Mouse (Mus musculus) limb, embryonic 11.5 days (tissue): ENCODE data around the gene Krt28. TPM values are rescaled to one million over a fixed set of nuclear protein-coding genes. Genes with fewer than 3 reads are reported as not detected.

Experiments
- ATAC-seq: fragments of 200-750 bp; cut with Nextera tagmentation; 2 replicates; pipeline ENCODE4 v1.8.0; 2017; ENCODE audit warnings: low read depth; ENCODE audit not compliant: insufficient number of reproducible peaks, low FRiP score, low TSS enrichment
- DNase-seq: peaks from one replicate; pipeline ENCODE4 v3.0.0-alpha.2; 2015; ENCODE audit warnings: low spot score
- H3K27ac ChIP-seq: fragments of 300-500 bp; sonication (generic); replicated peaks from 2 replicates; pipeline ENCODE4 v1.5.1; 2014; ENCODE audit warnings: low read depth, mild to moderate bottlenecking, low read length
- H3K27me3 ChIP-seq: fragments of 300-500 bp; sonication (generic); 2 replicates; pipeline ENCODE4 v1.6.1; 2014; ENCODE audit warnings: mild to moderate bottlenecking, low read length, mixed read lengths; ENCODE audit not compliant: control insufficient read depth, insufficient read depth
- H3K36me3 ChIP-seq: fragments of 300-500 bp; sonication (generic); 2 replicates; pipeline ENCODE4 v1.6.1; 2014; ENCODE audit warnings: mild to moderate bottlenecking, low read length, moderate library complexity, mixed read lengths; ENCODE audit not compliant: control insufficient read depth, insufficient read depth
- H3K4me1 ChIP-seq: fragments of 300-500 bp; sonication (generic); 2 replicates; pipeline ENCODE4 v1.6.1; 2014; ENCODE audit warnings: low read length, mixed read lengths; ENCODE audit not compliant: control insufficient read depth, insufficient read depth
- H3K4me2 ChIP-seq: fragments of 300-500 bp; sonication (generic); 2 replicates; pipeline ENCODE4 v1.6.1; 2014; ENCODE audit warnings: low read depth, mild to moderate bottlenecking, moderate library complexity; ENCODE audit not compliant: severe bottlenecking
- H3K4me3 ChIP-seq: fragments of 300-500 bp; sonication (generic); 2 replicates; pipeline ENCODE4 v1.5.1; 2014; ENCODE audit warnings: low read depth, low read length
- H3K9ac ChIP-seq: fragments of 300-500 bp; sonication (generic); 2 replicates; pipeline ENCODE4 v1.6.1; 2014; ENCODE audit warnings: mild to moderate bottlenecking, low read length
- H3K9me3 ChIP-seq: fragments of 300-500 bp; sonication (generic); 2 replicates; pipeline ENCODE4 v1.6.1; 2016; ENCODE audit warnings: low read length; ENCODE audit not compliant: control insufficient read depth
- WGBS: fragments of 180-500 bp; shearing (Covaris S2); extraction: QIAGEN DNeasy Blood & Tissue Kit; methylation state at CpG from one replicate; pipeline ENCODE4 v1.1.7; 2014; 5-methylcytosine and 5-hydroxymethylcytosine counted together
- polyA plus RNA-seq: library from polyadenylated mRNA; unstranded; fragments of >200 nt; fragmentation: Nextera tagmentation; extraction: Ambion mirVana; gene quantifications from 2 replicates; pipeline ENCODE4 v1.2.1, GENCODE M21; 2014

Gene Krt28
- polyA plus RNA-seq, 1 experiment from 2014 or later = 0.47 TPM

- 88% methylated on average over 13 of the region's 13 CpGs for WGBS
- no peak overlapping the region for H3K4me2 ChIP-seq
- H3K4me1 ChIP-seq = no peaks in the 10 kb centered on the region
- no peak for DNase-seq
- H3K4me3 ChIP-seq = no peak overlapping the region
- ATAC-seq = no peak
- no peaks in the 10 kb centered on the region for H3K36me3 ChIP-seq
- no peaks in the 10 kb centered on the region for H3K27me3 ChIP-seq
- H3K9ac ChIP-seq = no peak overlapping the region
- no peak overlapping the region for H3K27ac ChIP-seq
- no peaks in the 10 kb centered on the region for H3K9me3 ChIP-seq
Observed at GRCm38 (mm10) chr11:99399956-99400549, 25.4 kb upstream of the Krt28 start.

DNA sequence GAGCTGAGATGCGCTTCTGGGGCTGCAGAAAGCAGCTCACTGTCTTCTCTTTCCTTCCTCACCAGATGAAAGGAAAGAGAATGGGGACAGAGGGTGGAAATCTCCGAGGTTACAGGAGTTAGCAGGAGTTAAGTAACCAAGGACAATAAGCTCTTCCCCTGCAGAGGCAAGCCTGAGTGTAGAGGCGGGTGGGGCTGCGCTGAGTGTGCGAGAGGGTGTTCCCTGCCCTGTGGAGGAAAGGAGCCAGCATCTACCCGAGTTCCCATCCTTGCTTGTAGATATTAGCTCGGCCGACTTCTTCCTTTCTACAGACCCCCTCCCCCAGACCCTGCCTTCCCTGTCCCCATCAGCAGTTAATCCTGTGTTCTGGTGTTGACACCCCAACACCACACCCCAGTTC lies 24.1 kb upstream of the Krt28 start:
- Histone ChIP-seq H3K36me3 (no peaks in the 10 kb centered on the region), H3K9me3 (no peaks in the 10 kb centered on the region), H3K27me3 (no peaks in the 10 kb centered on the region), H3K9ac (no peak overlapping the region), H3K4me1 (no peaks in the 10 kb centered on the region), H3K4me2 (no peak overlapping the region), H3K4me3 (no peak overlapping the region), H3K27ac (no peak overlapping the region)
- ATAC-seq (no peak), DNase-seq (no peak)
- 67% methylated on average over 8 of the region's 8 CpGs for WGBS

DNA sequence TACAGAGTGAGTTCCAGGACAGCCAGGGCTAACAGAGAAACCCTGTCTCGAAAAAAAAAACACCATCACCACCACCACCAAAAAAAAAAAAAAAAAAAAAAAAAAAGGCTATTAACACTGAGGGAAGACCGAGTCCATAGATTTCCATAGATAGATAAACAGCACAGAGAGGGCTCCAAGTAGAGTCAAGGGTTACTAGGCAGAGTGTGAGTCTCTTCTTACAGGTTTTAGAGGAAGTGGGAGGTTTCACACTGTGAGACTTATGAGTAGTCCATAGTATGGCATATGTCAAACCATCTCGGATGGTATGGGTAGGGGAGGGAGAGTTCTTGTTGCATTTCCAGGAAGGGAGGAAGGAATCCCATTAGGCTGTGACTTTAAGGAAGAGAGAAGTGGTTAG lies 23.4 kb upstream of the Krt28 start:
- no peak for ATAC-seq
- no peak overlapping the region for H3K27ac ChIP-seq
- no peaks in the 10 kb centered on the region for H3K27me3 ChIP-seq
- no peaks in the 10 kb centered on the region for H3K36me3 ChIP-seq
- H3K9me3 ChIP-seq = no peaks in the 10 kb centered on the region
- no peak overlapping the region for H3K9ac ChIP-seq
- H3K4me3 ChIP-seq = no peak overlapping the region
- H3K4me1 ChIP-seq = no peaks in the 10 kb centered on the region
- DNase-seq = no peak
- no peak overlapping the region for H3K4me2 ChIP-seq
- WGBS = 86% methylated on average over 3 of the region's 3 CpGs

- ATAC-seq = no peak
- no peak for DNase-seq
Observed at GRCm38 (mm10) chr11:99396661-99397060, 22.0 kb upstream of the Krt28 start.

DNA sequence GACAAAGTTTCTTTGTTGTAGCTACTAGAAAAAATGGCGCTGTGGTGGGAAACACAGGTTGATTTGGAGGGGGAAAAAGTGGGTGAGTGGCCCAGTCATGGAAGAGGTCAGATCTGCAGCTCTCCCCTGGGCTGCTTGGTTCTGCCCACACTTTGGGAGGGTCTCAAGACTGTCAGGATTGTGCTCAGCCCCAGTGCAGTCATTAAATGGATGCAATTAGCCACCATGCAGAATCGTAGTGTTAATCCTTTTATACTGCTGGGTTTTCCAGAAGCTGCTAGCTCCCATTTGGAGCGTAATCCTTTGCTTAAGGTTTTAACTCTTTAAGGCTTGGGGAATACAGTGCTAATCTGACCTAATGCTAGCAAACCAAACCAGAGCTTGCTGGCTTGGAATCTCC lies 21.3 kb upstream of the Krt28 start:
- Histone ChIP-seq H3K9ac (no peak overlapping the region), H3K36me3 (no peaks in the 10 kb centered on the region), H3K4me2 (no peak overlapping the region), H3K27me3 (no peaks in the 10 kb centered on the region), H3K27ac (no peak overlapping the region), H3K9me3 (no peaks in the 10 kb centered on the region), H3K4me1 (no peaks in the 10 kb centered on the region), H3K4me3 (no peak overlapping the region)
- 37% methylated on average over 3 of the region's 3 CpGs for WGBS
- DNase-seq (no peak), ATAC-seq (no peak)

More at GRCm38 (mm10) chr11:99396661-99397060, 22.0 kb upstream of the Krt28 start:
- Histone ChIP-seq H3K9me3 (no peaks in the 10 kb centered on the region), H3K27me3 (no peaks in the 10 kb centered on the region), H3K4me1 (no peaks in the 10 kb centered on the region), H3K9ac (no peak overlapping the region), H3K4me2 (no peak overlapping the region), H3K4me3 (no peak overlapping the region), H3K36me3 (no peaks in the 10 kb centered on the region), H3K27ac (no peak overlapping the region)
- WGBS = 86% methylated on average over 2 of the region's 2 CpGs

- DNase-seq (no peak), ATAC-seq (no peak)
- Histone ChIP-seq H3K4me1 (no peaks in the 10 kb centered on the region), H3K9me3 (no peaks in the 10 kb centered on the region), H3K27ac (no peak overlapping the region), H3K36me3 (no peaks in the 10 kb centered on the region), H3K9ac (no peak overlapping the region), H3K27me3 (no peaks in the 10 kb centered on the region), H3K4me2 (no peak overlapping the region), H3K4me3 (no peak overlapping the region)
- WGBS = 86% methylated on average over 10 of the region's 10 CpGs
Observed at GRCm38 (mm10) chr11:99392492-99392891, 17.8 kb upstream of the Krt28 start.

GRCm38 (mm10) chr11:99391375-99391774 lies 16.7 kb upstream of the Krt28 start:
- H3K4me3 ChIP-seq = no peak overlapping the region
- no peaks in the 10 kb centered on the region for H3K36me3 ChIP-seq
- no peaks in the 10 kb centered on the region for H3K9me3 ChIP-seq
- no peak for DNase-seq
- no peak for ATAC-seq
- H3K27ac ChIP-seq = no peak overlapping the region
- no peaks in the 10 kb centered on the region for H3K27me3 ChIP-seq
- 78% methylated on average over 6 of the region's 6 CpGs for WGBS
- no peak overlapping the region for H3K4me2 ChIP-seq
- H3K4me1 ChIP-seq = no peaks in the 10 kb centered on the region
- H3K9ac ChIP-seq = no peak overlapping the region

DNA sequence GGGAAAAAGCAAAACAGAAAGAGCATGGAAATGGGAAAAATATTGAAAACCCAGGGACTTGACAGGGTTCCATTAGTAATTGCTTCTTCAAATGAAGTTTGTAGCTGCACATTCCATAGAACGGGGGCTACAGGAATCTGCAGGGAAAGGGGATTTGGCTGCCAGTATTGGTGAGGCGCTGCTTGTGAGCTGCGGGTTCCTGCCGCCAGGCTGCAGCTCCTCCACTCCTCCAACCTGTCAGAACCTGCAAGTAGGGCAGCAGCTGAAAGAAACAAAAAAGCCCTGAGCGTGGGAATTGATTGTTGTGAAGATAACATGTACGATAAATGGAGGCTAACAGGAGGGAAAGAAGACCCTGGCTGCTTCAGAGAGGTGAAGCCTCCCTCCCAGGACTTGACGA lies 16.2 kb upstream of the Krt28 start:
- Histone ChIP-seq H3K9me3 (no peaks in the 10 kb centered on the region), H3K36me3 (no peaks in the 10 kb centered on the region), H3K4me3 (no peak overlapping the region), H3K27ac (no peak overlapping the region), H3K27me3 (no peaks in the 10 kb centered on the region), H3K4me1 (no peaks in the 10 kb centered on the region), H3K4me2 (no peak overlapping the region), H3K9ac (no peak overlapping the region)
- no peak for ATAC-seq
- 77% methylated on average over 7 of the region's 7 CpGs for whole genome bisulfite sequencing
- no peak for DNase-seq

DNA sequence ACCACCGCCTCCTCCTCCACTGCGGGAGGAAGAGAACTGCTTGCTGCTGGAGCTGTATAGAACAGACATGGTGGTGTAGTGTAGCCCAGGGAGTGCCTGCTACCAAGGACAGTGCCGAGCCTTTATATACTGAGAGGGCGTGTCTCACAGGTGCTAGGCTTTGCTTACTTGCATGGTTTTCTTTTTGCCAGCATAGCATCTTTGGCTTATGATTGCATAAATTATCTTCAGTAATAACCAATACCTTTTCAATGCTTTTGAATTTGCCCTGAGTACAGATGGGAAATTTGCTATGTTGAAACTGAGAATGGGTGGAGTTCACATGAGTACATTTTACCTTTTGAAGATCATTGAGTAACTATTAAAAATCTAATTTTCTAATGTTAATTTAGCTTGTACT lies 14.6 kb upstream of the Krt28 start, which contains the start of gene Krt10:
TSS of gene Krt10 (minus strand) at position 101 of the 400 bp plus-strand sequence.
- DNase-seq (no peak), ATAC-seq (no peak)
- no peaks in the 10 kb centered on the region for H3K36me3 ChIP-seq
- WGBS = 82% methylated on average over 4 of the region's 4 CpGs
- H3K4me3 ChIP-seq = no peak within 1 kb of the TSS
- no peak within 1 kb of the TSS for H3K9ac ChIP-seq
- H3K27me3 ChIP-seq = no peaks in the 10 kb centered on the region
- no peak within 1 kb of the TSS; the same call in 1 of the 2 replicates for H3K4me2 ChIP-seq
- H3K9me3 ChIP-seq = no peaks in the 10 kb centered on the region
- H3K4me1 ChIP-seq = no peaks in the 10 kb centered on the region
- no peak within 1 kb of the TSS for H3K27ac ChIP-seq
